Mouse (Mus musculus) liver, embryonic 14.5 days (tissue): ENCODE results near the gene Sphk2.

Experiments
- CTCF ChIP-seq: IDR thresholded peaks from 2 replicates; pipeline ENCODE4 v1.5.1; 2016; ENCODE audit warnings: antibody characterized with exemption, low read depth, control low read depth
- EP300 ChIP-seq: IDR thresholded peaks from 2 replicates; pipeline ENCODE4 v1.6.1; 2016; ENCODE audit warnings: antibody characterized with exemption, low read depth

GRCm38 (mm10) chr7:45725713-45726112 lies 7.9 kb upstream of the Sphk2 start, which contains the start of gene Spaca4:
- no peak for TF ChIP-seq CTCF
- TF ChIP-seq EP300, result no peak
